Mouse (Mus musculus): ENCODE results near the gene Esyt1. TPM values are rescaled to one million over a fixed set of nuclear protein-coding genes. Genes with fewer than 3 reads are reported as not detected.
"Not testable (repeated sequence)": the region's sequence is repeated elsewhere in the genome, so short reads cannot be mapped to it uniquely, and the experiment has no call there.

Gene Esyt1
- polyA plus RNA-seq, 1 experiment from 2014 or later, result 17.8 TPM

GRCm38 (mm10) chr10:128494667-128495245 lies 30.9 kb downstream of the Esyt1 start:
- H3K27me3 ChIP-seq (ENCODE audit: control insufficient read depth, insufficient read depth, low read length), result no peaks in the 10 kb centered on the region
- H3K9me3 ChIP-seq (ENCODE audit: control insufficient read depth, low read length), result no peaks in the 10 kb centered on the region
- WGBS, result 40% methylated on average over 11 of the region's 11 CpGs
- peak overlapping the region; percentile 97 for H3K9ac ChIP-seq (ENCODE audit: low read length)
- peak overlapping the region; percentile 74 for H3K4me2 ChIP-seq (ENCODE audit: low read length)
- peaks cover 25% of the 10 kb centered on the region for H3K36me3 ChIP-seq (ENCODE audit: control insufficient read depth, insufficient read depth, low read length)
- peak overlapping the region; percentile 71 to 84 for H3K4me3 ChIP-seq (ENCODE audit: control insufficient read depth in 1 of 2, insufficient read depth in 1 of 2, low read depth in 1 of 2, low read length in 2 of 2)
- H3K4me1 ChIP-seq (ENCODE audit: control insufficient read depth in 2 of 2, insufficient read depth in 2 of 2, low read length in 2 of 2), result peaks cover 38 to 64% of the 10 kb centered on the region in 2 experiments
- H3K27ac ChIP-seq (replicated peaks in 1 of 2; ENCODE audit: control insufficient read depth in 1 of 2, insufficient read depth in 1 of 2, low read depth in 2 of 2, low read length in 2 of 2), result peak overlapping the region; percentile 88 to 98
- ATAC-seq (ENCODE audit: insufficient number of reproducible peaks, insufficient read depth, low FRiP score, low read depth), result no peak

- no peaks in the 10 kb centered on the region for H3K9me3 ChIP-seq (ENCODE audit: control insufficient read depth, low read length)
- peak; percentile 89 for ATAC-seq (ENCODE audit: insufficient number of reproducible peaks, insufficient read depth, low FRiP score, low read depth)
- peaks cover 33% of the 10 kb centered on the region for H3K36me3 ChIP-seq (ENCODE audit: control insufficient read depth, insufficient read depth, low read length)
- H3K9ac ChIP-seq (ENCODE audit: low read length), result peak within 1 kb of the TSS; percentile 97
- no peaks in the 10 kb centered on the region for H3K27me3 ChIP-seq (ENCODE audit: control insufficient read depth, insufficient read depth, low read length)
- H3K4me1 ChIP-seq (ENCODE audit: control insufficient read depth in 2 of 2, insufficient read depth in 2 of 2, low read length in 2 of 2), result peaks cover 40 to 66% of the 10 kb centered on the region in 2 experiments
- peak within 1 kb of the TSS; percentile 83 for H3K4me2 ChIP-seq (ENCODE audit: low read length)
- WGBS, result under 1% methylated on average over 45 of the region's 45 CpGs
- H3K27ac ChIP-seq (replicated peaks in 1 of 2; ENCODE audit: control insufficient read depth in 1 of 2, insufficient read depth in 1 of 2, low read depth in 2 of 2, low read length in 2 of 2), result peak within 1 kb of the TSS; percentile 98
- peak within 1 kb of the TSS; percentile 84 to 97 for H3K4me3 ChIP-seq (ENCODE audit: control insufficient read depth in 1 of 2, insufficient read depth in 1 of 2, low read depth in 1 of 2, low read length in 2 of 2)
Observed at GRCm38 (mm10) chr10:128493695-128494666, 31.7 kb downstream of the Esyt1 start, which contains the start of gene Myl6. Gene Myl6, minus strand, starts transcription at chr10:128494145.

DNA sequence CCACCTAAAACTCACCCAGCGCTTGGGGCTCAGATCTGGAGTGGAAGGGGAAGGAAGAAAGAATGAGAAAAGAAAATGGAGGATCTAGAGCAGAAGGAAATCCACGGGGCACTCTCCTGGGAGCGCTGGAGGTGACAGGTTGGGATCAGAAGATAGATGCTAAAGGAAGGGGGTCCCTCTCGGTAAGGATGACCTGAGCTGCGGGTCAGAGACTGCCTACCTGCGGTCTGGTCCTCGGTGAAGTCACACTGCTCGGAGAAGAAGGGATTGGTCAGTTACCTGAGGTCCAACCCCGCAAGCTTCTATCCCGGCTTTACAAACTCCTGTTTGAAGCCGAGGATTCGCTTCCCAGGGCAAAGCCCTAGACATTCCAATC lies 32.4 kb downstream of the Esyt1 start:
- no peaks in the 10 kb centered on the region for H3K27me3 ChIP-seq (ENCODE audit: control insufficient read depth, insufficient read depth, low read length)
- peak overlapping the region; percentile 83 for H3K4me2 ChIP-seq (ENCODE audit: low read length)
- peaks cover 38 to 65% of the 10 kb centered on the region in 2 experiments for H3K4me1 ChIP-seq (ENCODE audit: control insufficient read depth in 2 of 2, insufficient read depth in 2 of 2, low read length in 2 of 2)
- H3K9ac ChIP-seq (ENCODE audit: low read length), result peak overlapping the region; percentile 97
- H3K9me3 ChIP-seq (ENCODE audit: control insufficient read depth, low read length), result no peaks in the 10 kb centered on the region
- peak; percentile 0; the same call in 1 of the 2 replicates for ATAC-seq (ENCODE audit: insufficient number of reproducible peaks, insufficient read depth, low FRiP score, low read depth)
- H3K4me3 ChIP-seq (ENCODE audit: control insufficient read depth in 1 of 2, insufficient read depth in 1 of 2, low read depth in 1 of 2, low read length in 2 of 2), result peak overlapping the region; percentile 84 to 97
- under 1% methylated on average over 12 of the region's 12 CpGs for WGBS
- H3K36me3 ChIP-seq (ENCODE audit: control insufficient read depth, insufficient read depth, low read length), result peaks cover 39% of the 10 kb centered on the region
- peak overlapping the region; percentile 98 for H3K27ac ChIP-seq (replicated peaks in 1 of 2; ENCODE audit: control insufficient read depth in 1 of 2, insufficient read depth in 1 of 2, low read depth in 2 of 2, low read length in 2 of 2)

DNA sequence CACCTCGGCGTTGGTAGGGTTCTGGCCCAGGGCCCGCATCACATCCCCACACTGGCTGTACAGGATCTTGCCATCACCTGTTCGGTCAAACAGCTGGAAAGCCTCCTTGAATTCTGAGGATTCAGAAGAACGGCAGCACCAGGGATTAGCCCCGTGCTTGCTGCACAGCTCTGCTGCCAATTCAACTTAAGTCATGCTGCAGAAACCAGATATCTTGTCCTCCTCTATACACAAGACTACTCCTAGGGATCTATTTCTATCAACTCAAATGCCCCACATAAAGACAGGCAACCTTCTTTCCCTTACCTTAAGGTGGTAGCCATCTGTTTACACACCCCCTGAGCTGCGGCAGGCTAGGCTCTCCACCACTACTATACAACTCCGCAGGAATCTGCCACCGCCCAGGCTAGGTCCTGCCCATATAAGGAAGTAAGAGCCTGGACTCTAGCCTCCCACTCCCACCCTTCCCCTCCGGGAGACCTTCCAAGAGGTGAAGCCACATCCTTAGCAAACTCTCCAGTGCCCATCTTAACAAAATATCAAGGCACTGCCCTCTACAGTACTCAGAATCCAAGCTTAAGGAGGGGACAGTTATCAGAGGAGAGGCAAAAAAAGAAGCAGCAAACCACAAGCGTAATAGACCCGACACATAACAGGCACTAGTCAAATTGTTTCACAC lies 32.9 kb downstream of the Esyt1 start:
- Histone ChIP-seq H3K9me3 (ENCODE audit: control insufficient read depth, low read length) (no peaks in the 10 kb centered on the region), H3K4me3 (ENCODE audit: control insufficient read depth in 1 of 2, insufficient read depth in 1 of 2, low read depth in 1 of 2, low read length in 2 of 2) (peak overlapping the region; percentile 84 to 97), H3K4me2 (ENCODE audit: low read length) (peak overlapping the region; percentile 83), H3K36me3 (ENCODE audit: control insufficient read depth, insufficient read depth, low read length) (peaks cover 45% of the 10 kb centered on the region), H3K27ac (replicated peaks in 1 of 2; ENCODE audit: control insufficient read depth in 1 of 2, insufficient read depth in 1 of 2, low read depth in 2 of 2, low read length in 2 of 2) (peak overlapping the region; percentile 98), H3K9ac (ENCODE audit: low read length) (peak overlapping the region; percentile 97), H3K4me1 (ENCODE audit: control insufficient read depth in 2 of 2, insufficient read depth in 2 of 2, low read length in 2 of 2) (peaks cover 37 to 59% of the 10 kb centered on the region in 2 experiments), H3K27me3 (ENCODE audit: control insufficient read depth, insufficient read depth, low read length) (no peaks in the 10 kb centered on the region)
- peak; percentile 60 for ATAC-seq (ENCODE audit: insufficient number of reproducible peaks, insufficient read depth, low FRiP score, low read depth)
- WGBS, result 16% methylated on average over 12 of the region's 12 CpGs

DNA sequence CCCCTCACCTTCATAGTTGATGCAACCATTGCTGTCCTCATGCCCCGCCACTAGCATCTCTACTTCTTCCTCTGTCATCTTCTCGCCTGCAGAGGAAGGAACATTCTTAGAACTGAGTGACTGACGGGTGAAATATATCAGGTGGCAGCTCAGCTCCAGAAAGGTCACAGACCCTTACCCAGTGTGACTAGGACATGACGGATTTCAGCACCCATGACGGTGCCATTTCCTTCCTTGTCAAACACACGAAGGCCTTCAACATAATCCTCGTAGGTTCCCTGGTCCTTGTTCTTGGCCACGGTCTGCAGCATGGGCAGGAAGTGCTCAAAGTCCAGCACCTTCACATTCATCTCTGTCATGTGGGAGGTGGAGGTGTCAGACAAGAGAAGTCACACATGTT lies 33.6 kb downstream of the Esyt1 start:
- not testable (repeated sequence) for H3K9me3 ChIP-seq (ENCODE audit: control insufficient read depth, low read length); ATAC-seq (ENCODE audit: insufficient number of reproducible peaks, insufficient read depth, low FRiP score, low read depth); H3K27me3 ChIP-seq (ENCODE audit: control insufficient read depth, insufficient read depth, low read length)
- peak overlapping the region; percentile 97 for H3K9ac ChIP-seq (ENCODE audit: low read length)
- peak overlapping the region; percentile 84 to 97 for H3K4me3 ChIP-seq (ENCODE audit: control insufficient read depth in 1 of 2, insufficient read depth in 1 of 2, low read depth in 1 of 2, low read length in 2 of 2)
- H3K4me2 ChIP-seq (ENCODE audit: low read length), result peak overlapping the region; percentile 83
- H3K36me3 ChIP-seq (ENCODE audit: control insufficient read depth, insufficient read depth, low read length), result peaks cover 52% of the 10 kb centered on the region
- WGBS, result 22% methylated on average over 6 of the region's 8 CpGs
- peaks cover 37 to 52% of the 10 kb centered on the region in 2 experiments for H3K4me1 ChIP-seq (ENCODE audit: control insufficient read depth in 2 of 2, insufficient read depth in 2 of 2, low read length in 2 of 2)
- peak overlapping the region; percentile 98 for H3K27ac ChIP-seq (replicated peaks in 1 of 2; ENCODE audit: control insufficient read depth in 1 of 2, insufficient read depth in 1 of 2, low read depth in 2 of 2, low read length in 2 of 2)

DNA sequence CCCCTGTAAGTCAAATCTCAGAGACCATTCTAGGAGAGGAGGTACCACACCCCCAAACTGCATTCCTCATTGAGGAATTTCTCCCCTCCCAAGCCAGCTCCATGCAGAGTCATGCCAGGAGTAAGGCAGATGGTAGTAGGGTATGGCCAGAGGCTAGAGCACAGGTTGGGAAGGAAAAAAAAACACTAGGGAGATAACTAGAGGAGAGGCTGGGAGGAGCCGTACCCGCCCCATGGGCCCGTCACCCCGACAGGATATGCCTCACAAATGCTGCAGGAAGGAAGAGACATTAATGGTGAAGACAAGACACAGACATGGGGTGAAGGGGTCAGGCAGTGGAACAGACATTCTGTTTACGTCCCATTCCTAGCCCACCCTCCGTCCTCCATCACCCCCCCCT lies 34.2 kb downstream of the Esyt1 start:
- Histone ChIP-seq H3K27me3 (ENCODE audit: control insufficient read depth, insufficient read depth, low read length) (no peaks in the 10 kb centered on the region), H3K4me3 (ENCODE audit: control insufficient read depth in 1 of 2, insufficient read depth in 1 of 2, low read depth in 1 of 2, low read length in 2 of 2) (peak overlapping the region; percentile 84 to 97), H3K4me1 (ENCODE audit: control insufficient read depth in 2 of 2, insufficient read depth in 2 of 2, low read length in 2 of 2) (peaks cover 33 to 46% of the 10 kb centered on the region in 2 experiments), H3K9me3 (ENCODE audit: control insufficient read depth, low read length) (no peaks in the 10 kb centered on the region), H3K9ac (ENCODE audit: low read length) (peak overlapping the region; percentile 97), H3K27ac (replicated peaks in 1 of 2; ENCODE audit: control insufficient read depth in 1 of 2, insufficient read depth in 1 of 2, low read depth in 2 of 2, low read length in 2 of 2) (peak overlapping the region; percentile 80 to 83), H3K36me3 (ENCODE audit: control insufficient read depth, insufficient read depth, low read length) (peaks cover 57% of the 10 kb centered on the region), H3K4me2 (ENCODE audit: low read length) (peak overlapping the region; percentile 83)
- ATAC-seq (ENCODE audit: insufficient number of reproducible peaks, insufficient read depth, low FRiP score, low read depth), result no peak
- 10% methylated on average over 6 of the region's 6 CpGs for WGBS

DNA sequence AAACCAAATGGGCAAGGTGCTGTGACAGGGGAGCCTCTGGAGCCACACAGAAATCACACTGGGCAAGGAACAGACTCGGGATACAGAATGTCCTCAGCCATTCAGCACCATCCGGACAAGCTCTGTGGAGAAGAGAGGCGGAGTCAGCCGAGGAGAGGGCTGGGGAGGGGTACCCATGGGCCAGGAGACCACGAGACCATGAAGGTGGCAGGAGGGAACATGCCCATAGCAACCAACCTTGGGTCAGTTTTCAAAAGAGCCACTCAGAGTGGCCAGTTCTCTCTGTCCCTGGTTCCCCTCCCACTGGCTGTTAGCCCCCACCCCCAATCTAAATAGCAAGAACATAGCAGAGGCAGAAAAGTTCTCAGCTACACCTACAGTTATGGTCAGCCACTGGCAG lies 34.8 kb downstream of the Esyt1 start:
- peaks cover 63% of the 10 kb centered on the region for H3K36me3 ChIP-seq (ENCODE audit: control insufficient read depth, insufficient read depth, low read length)
- ATAC-seq (ENCODE audit: insufficient number of reproducible peaks, insufficient read depth, low FRiP score, low read depth), result no peak
- 28% methylated on average over 5 of the region's 5 CpGs for WGBS
- peak overlapping the region; percentile 97 for H3K9ac ChIP-seq (ENCODE audit: low read length)
- no peaks in the 10 kb centered on the region for H3K9me3 ChIP-seq (ENCODE audit: control insufficient read depth, low read length)
- no peaks in the 10 kb centered on the region for H3K27me3 ChIP-seq (ENCODE audit: control insufficient read depth, insufficient read depth, low read length)
- H3K4me3 ChIP-seq (ENCODE audit: control insufficient read depth in 1 of 2, insufficient read depth in 1 of 2, low read depth in 1 of 2, low read length in 2 of 2), result peak overlapping the region in 1 of 2 experiments; percentile 84; a peak in 2 of 4 replicates
- peaks cover 29 to 41% of the 10 kb centered on the region in 2 experiments for H3K4me1 ChIP-seq (ENCODE audit: control insufficient read depth in 2 of 2, insufficient read depth in 2 of 2, low read length in 2 of 2)
- peak overlapping the region; percentile 80 to 83 for H3K27ac ChIP-seq (replicated peaks in 1 of 2; ENCODE audit: control insufficient read depth in 1 of 2, insufficient read depth in 1 of 2, low read depth in 2 of 2, low read length in 2 of 2)
- peak overlapping the region; percentile 83 for H3K4me2 ChIP-seq (ENCODE audit: low read length)
